Mouse (Mus musculus) embryonic facial prominence, embryonic 13.5 days (tissue): ENCODE data around the gene Btla. TPM values are rescaled to one million over a fixed set of nuclear protein-coding genes. Genes with fewer than 3 reads are reported as not detected.
A peak's percentile ranks its signal among the peaks of the same experiment; 100 is the strongest.

Experiments
- ATAC-seq: fragments of 200-750 bp; cut with Nextera tagmentation; 2 replicates; pipeline ENCODE4 v1.8.0; 2017; ENCODE audit warnings: low read depth; ENCODE audit not compliant: insufficient number of reproducible peaks, insufficient read depth, low FRiP score, low TSS enrichment
- H3K27ac ChIP-seq: fragments of 300-500 bp; sonication (generic); 2 replicates; pipeline ENCODE4 v1.5.1; 2015; ENCODE audit warnings: moderate library complexity, mild to moderate bottlenecking, inconsistent platforms
- H3K27me3 ChIP-seq: fragments of 300-500 bp; sonication (generic); 2 replicates; pipeline ENCODE4 v1.6.1; 2015; ENCODE audit warnings: mild to moderate bottlenecking, inconsistent platforms
- H3K36me3 ChIP-seq: fragments of 300-500 bp; sonication (generic); 2 replicates; pipeline ENCODE4 v1.6.1; 2015; ENCODE audit warnings: mild to moderate bottlenecking, inconsistent platforms
- H3K4me1 ChIP-seq: fragments of 300-500 bp; sonication (generic); 2 replicates; pipeline ENCODE4 v1.6.1; 2015; ENCODE audit warnings: inconsistent platforms
- H3K4me2 ChIP-seq: fragments of 300-500 bp; sonication (generic); 2 replicates; pipeline ENCODE4 v1.6.1; 2015; ENCODE audit warnings: moderate library complexity, mild to moderate bottlenecking, inconsistent platforms
- H3K4me3 ChIP-seq: fragments of 300-500 bp; sonication (generic); 2 replicates; pipeline ENCODE4 v1.5.1; 2015; ENCODE audit warnings: mild to moderate bottlenecking, inconsistent platforms
- H3K9ac ChIP-seq: fragments of 300-500 bp; sonication (generic); 2 replicates; pipeline ENCODE4 v1.6.1; 2015; ENCODE audit warnings: mild to moderate bottlenecking, inconsistent platforms
- H3K9me3 ChIP-seq: fragments of 300-500 bp; sonication (generic); 2 replicates; pipeline ENCODE4 v1.6.1; 2016; ENCODE audit warnings: inconsistent platforms
- WGBS: fragments of 180-500 bp; shearing (Covaris S2); methylation state at CpG from one replicate; pipeline ENCODE4 v1.1.7; 2015; ENCODE audit warnings: mixed read lengths; 5-methylcytosine and 5-hydroxymethylcytosine counted together
- polyA plus RNA-seq: library from polyadenylated mRNA; unstranded; fragments of >200 nt; fragmentation: Nextera tagmentation; extraction: Ambion mirVana; gene quantifications from 2 replicates; pipeline ENCODE4 v1.2.1, GENCODE M21; 2015

Btla gene
- polyA plus RNA-seq, 1 experiment from 2014 or later: 1.1 TPM

DNA sequence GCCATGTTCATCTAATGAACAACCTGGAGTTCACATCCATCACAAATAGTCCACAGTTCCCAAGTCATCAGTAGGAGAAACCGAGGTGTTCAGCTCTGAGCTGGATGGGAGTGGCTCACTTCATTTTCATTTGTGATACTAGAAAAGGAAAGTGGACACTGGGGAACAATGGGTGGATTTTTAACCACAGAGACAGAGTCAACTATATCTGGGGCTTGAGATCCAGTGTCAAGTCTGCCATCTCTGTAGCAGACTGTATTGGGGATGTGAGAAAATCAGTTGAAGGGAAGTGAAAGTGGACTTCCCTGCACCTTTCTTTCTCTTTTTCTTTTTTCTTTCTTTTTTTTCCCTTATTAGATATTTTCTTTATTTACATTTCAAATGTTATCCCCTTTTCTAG is 2.9 kb downstream of the Btla start:
- Histone ChIP-seq H3K9me3 (no peaks in the 10 kb centered on the region), H3K4me2 (no peak overlapping the region), H3K27me3 (no peaks in the 10 kb centered on the region), H3K36me3 (no peaks in the 10 kb centered on the region), H3K27ac (no peak overlapping the region), H3K9ac (no peak overlapping the region), H3K4me3 (no peak overlapping the region), H3K4me1 (no peaks in the 10 kb centered on the region)
- no peak for ATAC-seq
- WGBS: 76% methylated on average over 1 of the region's 1 CpGs

- no peaks in the 10 kb centered on the region for H3K27me3 ChIP-seq
- no peaks in the 10 kb centered on the region for H3K4me1 ChIP-seq
- no peak overlapping the region for H3K4me2 ChIP-seq
- no peak for ATAC-seq
- H3K36me3 ChIP-seq: no peaks in the 10 kb centered on the region
- H3K9ac ChIP-seq: no peak overlapping the region
- no peaks in the 10 kb centered on the region for H3K9me3 ChIP-seq
- H3K4me3 ChIP-seq: no peak overlapping the region
- H3K27ac ChIP-seq: no peak overlapping the region
- 89% methylated on average over 1 of the region's 1 CpGs for WGBS
Observed at GRCm38 (mm10) chr16:45231296-45231695, 7.2 kb downstream of the Btla start.

GRCm38 (mm10) chr16:45233007-45233406 is 8.9 kb downstream of the Btla start:
- no peaks in the 10 kb centered on the region for H3K27me3 ChIP-seq
- no peaks in the 10 kb centered on the region for H3K4me1 ChIP-seq
- H3K36me3 ChIP-seq: no peaks in the 10 kb centered on the region
- no peaks in the 10 kb centered on the region for H3K9me3 ChIP-seq
- no peak overlapping the region for H3K9ac ChIP-seq
- WGBS: 72% methylated on average over 3 of the region's 3 CpGs
- no peak for ATAC-seq
- no peak overlapping the region for H3K27ac ChIP-seq
- no peak overlapping the region for H3K4me2 ChIP-seq
- H3K4me3 ChIP-seq: no peak overlapping the region

DNA sequence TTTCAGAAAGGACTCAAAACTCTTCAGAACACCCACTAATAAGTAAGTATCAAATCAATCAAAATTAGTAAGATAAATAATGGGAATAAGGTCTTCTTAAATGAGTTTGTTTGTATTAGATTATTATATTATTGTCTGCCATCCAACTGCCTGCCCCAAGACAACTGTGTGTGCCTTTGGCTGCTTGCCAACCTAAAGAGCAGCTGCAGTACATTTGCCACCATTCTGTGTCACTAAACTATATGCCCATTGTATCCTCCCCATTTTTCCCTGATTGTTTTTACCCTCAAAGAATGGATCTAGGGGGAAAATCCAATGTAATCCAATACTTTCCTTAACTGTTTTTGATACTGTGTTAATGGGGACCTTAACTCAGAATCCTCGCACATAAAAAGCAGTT is 18.6 kb downstream of the Btla start:
- no peaks in the 10 kb centered on the region for H3K27me3 ChIP-seq
- H3K9me3 ChIP-seq: no peaks in the 10 kb centered on the region
- no peak overlapping the region for H3K9ac ChIP-seq
- no peaks in the 10 kb centered on the region for H3K4me1 ChIP-seq
- H3K27ac ChIP-seq: no peak overlapping the region
- 60% methylated on average over 1 of the region's 1 CpGs for WGBS
- H3K36me3 ChIP-seq: no peaks in the 10 kb centered on the region
- ATAC-seq: no peak
- no peak overlapping the region for H3K4me2 ChIP-seq
- H3K4me3 ChIP-seq: no peak overlapping the region

GRCm38 (mm10) chr16:45244930-45245472 is 20.9 kb downstream of the Btla start:
- Histone ChIP-seq H3K36me3 (no peaks in the 10 kb centered on the region), H3K9ac (no peak overlapping the region), H3K9me3 (no peaks in the 10 kb centered on the region), H3K27me3 (no peaks in the 10 kb centered on the region), H3K4me2 (no peak overlapping the region), H3K27ac (peak overlapping the region; percentile 55; the same call in 1 of the 2 replicates), H3K4me3 (no peak overlapping the region), H3K4me1 (no peaks in the 10 kb centered on the region)
- ATAC-seq: no peak
- 7% methylated on average over 3 of the region's 3 CpGs for WGBS

GRCm38 (mm10) chr16:45249761-45250160 is 25.6 kb downstream of the Btla start:
- no peaks in the 10 kb centered on the region for H3K9me3 ChIP-seq
- H3K4me2 ChIP-seq: no peak overlapping the region
- H3K4me3 ChIP-seq: no peak overlapping the region
- no peaks in the 10 kb centered on the region for H3K27me3 ChIP-seq
- 77% methylated on average over 2 of the region's 2 CpGs for WGBS
- no peak overlapping the region for H3K27ac ChIP-seq
- H3K9ac ChIP-seq: no peak overlapping the region
- no peaks in the 10 kb centered on the region for H3K4me1 ChIP-seq
- no peaks in the 10 kb centered on the region for H3K36me3 ChIP-seq
- no peak for ATAC-seq

DNA sequence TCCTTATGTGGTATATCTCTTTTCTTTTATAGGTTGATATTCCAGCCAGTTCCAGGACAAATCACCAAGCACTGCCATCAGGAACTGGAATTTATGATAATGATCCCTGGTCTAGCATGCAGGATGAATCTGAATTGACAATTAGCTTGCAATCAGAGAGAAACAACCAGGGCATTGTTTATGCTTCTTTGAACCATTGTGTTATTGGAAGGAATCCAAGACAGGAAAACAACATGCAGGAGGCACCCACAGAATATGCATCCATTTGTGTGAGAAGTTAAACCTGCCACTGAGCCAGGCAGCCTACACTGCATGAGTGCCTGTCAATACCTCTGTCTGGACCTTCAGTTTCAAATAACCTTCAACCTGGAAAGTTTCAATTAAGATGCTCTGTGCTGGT is 26.2 kb downstream of the Btla start:
- Histone ChIP-seq H3K9me3 (no peaks in the 10 kb centered on the region), H3K9ac (no peak overlapping the region), H3K27me3 (no peaks in the 10 kb centered on the region), H3K36me3 (no peaks in the 10 kb centered on the region), H3K4me3 (no peak overlapping the region), H3K4me1 (no peaks in the 10 kb centered on the region), H3K27ac (no peak overlapping the region), H3K4me2 (no peak overlapping the region)
- ATAC-seq: no peak

GRCm38 (mm10) chr16:45251773-45252413 is 27.8 kb downstream of the Btla start:
- no peaks in the 10 kb centered on the region for H3K4me1 ChIP-seq
- H3K27ac ChIP-seq: no peak overlapping the region
- no peaks in the 10 kb centered on the region for H3K36me3 ChIP-seq
- no peak overlapping the region for H3K4me2 ChIP-seq
- H3K4me3 ChIP-seq: no peak overlapping the region
- H3K9me3 ChIP-seq: no peaks in the 10 kb centered on the region
- WGBS: 79% methylated on average over 6 of the region's 6 CpGs
- no peak overlapping the region for H3K9ac ChIP-seq
- ATAC-seq: no peak
- no peaks in the 10 kb centered on the region for H3K27me3 ChIP-seq

DNA sequence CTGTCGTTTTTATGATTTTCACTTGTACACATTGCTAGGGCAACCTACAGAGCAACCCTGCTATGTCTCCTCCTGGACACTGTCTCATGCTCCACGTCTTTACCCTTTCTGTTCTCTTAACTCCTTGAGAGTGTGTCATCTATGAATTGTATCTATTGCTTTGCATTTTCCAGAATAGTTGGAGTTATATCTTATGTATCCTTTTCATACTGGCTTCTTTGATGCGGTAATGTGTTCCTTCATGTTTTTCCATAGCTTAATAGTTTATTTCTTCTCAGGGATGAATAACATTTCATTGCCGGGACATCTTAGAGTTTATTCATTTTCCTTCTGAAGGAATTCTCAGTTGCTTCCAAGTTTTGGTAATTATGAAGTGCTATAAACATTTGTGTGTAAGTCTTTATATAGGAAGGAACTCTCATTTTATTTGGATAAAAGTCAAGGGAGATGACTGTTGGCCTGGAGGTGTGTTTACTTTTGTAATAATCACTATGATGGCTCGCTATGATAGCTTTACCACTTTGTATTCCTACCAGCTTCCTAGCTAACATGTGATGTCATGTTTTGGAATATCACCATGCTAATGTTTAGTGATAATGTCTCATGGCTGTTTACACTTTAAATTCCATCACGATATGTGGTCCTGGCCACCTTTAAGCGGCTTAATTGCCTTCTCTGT is 31.2 kb downstream of the Btla start:
- Histone ChIP-seq H3K9me3 (no peaks in the 10 kb centered on the region), H3K4me3 (no peak overlapping the region), H3K36me3 (no peaks in the 10 kb centered on the region), H3K9ac (no peak overlapping the region), H3K27ac (no peak overlapping the region), H3K4me1 (peaks cover 3% of the 10 kb centered on the region; the same call in 1 of the 2 replicates), H3K27me3 (no peaks in the 10 kb centered on the region), H3K4me2 (no peak overlapping the region)
- ATAC-seq: no peak
- 87% methylated on average over 7 of the region's 7 CpGs for WGBS

DNA sequence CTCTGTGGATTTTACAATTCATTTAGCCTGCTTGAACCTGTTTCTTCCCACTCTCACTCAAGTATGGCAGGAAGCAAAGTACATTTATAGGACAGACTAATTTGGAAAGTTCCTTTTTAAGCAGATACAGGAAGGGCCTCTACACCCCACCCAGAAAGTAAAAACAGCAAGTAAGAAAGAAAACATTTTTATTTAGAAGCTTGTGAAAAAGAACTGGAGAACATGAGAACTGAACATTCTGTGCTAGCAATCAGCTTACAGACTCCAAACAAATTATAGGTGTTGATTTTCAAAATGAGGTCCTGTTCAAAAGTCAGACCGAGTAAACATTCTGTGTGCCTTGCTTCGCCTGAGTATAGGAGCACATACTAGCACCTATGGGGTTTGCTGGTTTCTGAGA is 32.8 kb downstream of the Btla start:
- Histone ChIP-seq H3K27me3 (no peaks in the 10 kb centered on the region), H3K27ac (peak overlapping the region; percentile 34; the same call in 1 of the 2 replicates), H3K4me1 (peaks cover 7% of the 10 kb centered on the region; the same call in 1 of the 2 replicates), H3K4me2 (no peak overlapping the region), H3K9ac (no peak overlapping the region), H3K36me3 (no peaks in the 10 kb centered on the region), H3K4me3 (no peak overlapping the region), H3K9me3 (no peaks in the 10 kb centered on the region)
- WGBS: 75% methylated on average over 2 of the region's 2 CpGs
- ATAC-seq: no peak

DNA sequence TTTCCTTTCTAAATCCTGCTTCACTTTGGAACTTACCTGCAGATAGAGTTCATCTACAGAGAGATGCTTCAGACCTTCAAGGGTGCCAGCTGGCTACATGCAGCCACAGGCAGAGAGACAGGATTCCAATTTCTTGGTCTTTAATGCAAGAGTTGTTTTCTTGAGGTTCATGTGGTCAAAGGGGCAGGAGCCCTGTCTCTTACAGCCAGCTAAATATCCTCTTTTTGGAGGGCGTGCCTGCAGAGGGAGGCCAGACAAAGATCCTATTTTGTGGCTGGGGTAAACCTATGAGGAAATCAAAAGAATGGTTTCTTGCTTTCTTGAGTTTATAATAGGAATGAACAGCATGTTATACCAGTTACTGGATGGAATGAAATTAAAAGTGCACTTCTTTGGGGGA is 33.5 kb downstream of the Btla start:
- peak overlapping the region; percentile 34; the same call in 1 of the 2 replicates for H3K27ac ChIP-seq
- ATAC-seq: no peak
- 54% methylated on average over 1 of the region's 1 CpGs for WGBS

DNA sequence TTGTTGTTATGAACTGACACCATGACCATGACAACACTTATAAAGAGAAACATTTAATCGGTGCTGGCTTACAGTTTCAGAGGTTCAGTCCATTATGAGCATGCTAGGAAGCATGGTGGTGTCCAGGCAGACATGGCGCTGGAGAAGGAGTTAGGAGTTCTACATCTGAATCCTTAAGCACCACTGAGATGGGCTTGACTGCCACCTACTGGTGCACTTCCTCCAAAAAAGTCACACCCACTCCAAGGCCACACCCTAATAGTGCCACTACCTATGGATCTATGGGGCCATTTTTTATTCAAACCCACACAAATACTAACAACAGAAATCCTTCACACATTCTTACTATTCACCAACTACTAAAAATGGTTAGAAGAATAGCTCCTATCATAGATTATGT is 35.5 kb downstream of the Btla start:
- Histone ChIP-seq H3K4me2 (no peak overlapping the region), H3K27me3 (no peaks in the 10 kb centered on the region), H3K36me3 (no peaks in the 10 kb centered on the region), H3K9ac (no peak overlapping the region), H3K27ac (no peak overlapping the region), H3K9me3 (no peaks in the 10 kb centered on the region), H3K4me1 (peaks cover 7% of the 10 kb centered on the region; the same call in 1 of the 2 replicates), H3K4me3 (no peak overlapping the region)
- 92% methylated on average over 2 of the region's 2 CpGs for WGBS
- ATAC-seq: no peak

More for the DNA sequence above, 33.5 kb downstream of the Btla start:
- Histone ChIP-seq H3K27me3 (no peaks in the 10 kb centered on the region), H3K9ac (no peak overlapping the region), H3K9me3 (no peaks in the 10 kb centered on the region), H3K4me2 (no peak overlapping the region), H3K4me3 (no peak overlapping the region), H3K36me3 (no peaks in the 10 kb centered on the region), H3K4me1 (peaks cover 7% of the 10 kb centered on the region; the same call in 1 of the 2 replicates)
